Mouse (Mus musculus): Measurements from ENCODE around the gene Taz. TPM values are rescaled to one million over a fixed set of nuclear protein-coding genes. Genes with fewer than 3 reads are reported as not detected.

Taz gene
- total and polyA plus RNA-seq, 3 experiments, result 28.0 to 34.1 TPM; not detected in 1

DNA sequence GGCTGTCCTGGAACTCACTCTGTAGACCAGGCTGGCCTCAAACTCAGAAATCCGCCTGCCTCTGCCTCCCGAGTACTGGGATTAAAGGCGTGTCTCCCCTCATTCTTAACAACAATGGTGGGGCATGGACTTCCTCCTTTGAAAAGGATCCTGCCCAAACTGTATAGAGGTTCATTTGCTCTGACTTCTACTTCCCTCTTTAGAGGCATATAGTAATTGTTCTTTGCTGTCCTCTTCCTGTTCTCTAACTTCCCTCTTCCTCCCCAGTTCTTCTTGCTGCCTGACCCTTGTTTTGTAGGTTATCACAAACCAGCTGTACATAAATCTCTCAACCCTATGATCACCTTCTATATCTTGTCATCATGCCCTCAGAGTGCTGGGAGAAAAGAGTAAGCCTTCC, 18.0 kb downstream of the Taz start:
- H3K27ac ChIP-seq (ENCODE audit: control insufficient read depth, low read depth, low read length), result peak overlapping the region; percentile 38; the same call in 1 of the 2 replicates
- H3K4me1 ChIP-seq (ENCODE audit: control insufficient read depth in 1 of 2, insufficient read depth in 2 of 2, low read length in 2 of 2), result peaks cover 6% of the 10 kb centered on the region in 2 experiments; a peak in 3 of 4 replicates
- TF ChIP-seq CHD2 (IDR thresholded peaks at IDR 0.05; ENCODE audit: low read length) (no peak), ELF1 (IDR thresholded peaks at IDR 0.05; ENCODE audit: low read depth, low read length) (peak; percentile 59; the same call in 1 of the 2 replicates), USF2 (IDR thresholded peaks at IDR 0.05; ENCODE audit: borderline replicate concordance in 1 of 2, insufficient read depth in 1 of 2, low read depth in 1 of 2, low read length in 2 of 2) (no peak), ETS1 (IDR thresholded peaks at IDR 0.05; ENCODE audit: low read depth, low read length) (peak; percentile 46; the same call in 1 of the 2 replicates)
- no peaks in the 10 kb centered on the region for H3K27me3 ChIP-seq (ENCODE audit: control insufficient read depth in 1 of 2, insufficient read depth in 2 of 2, low read length in 2 of 2)
- DNase-seq (ENCODE audit: low read depth, low spot score), result peak; percentile 66
- H3K4me3 ChIP-seq (ENCODE audit: control insufficient read depth in 1 of 2, insufficient read depth in 1 of 2, low read depth in 2 of 2, low read length in 2 of 2), result no peak overlapping the region
- H3K9me3 ChIP-seq (replicated peaks; ENCODE audit: insufficient read depth, low read length), result no peaks in the 10 kb centered on the region
- peaks cover 10% of the 10 kb centered on the region for H3K79me2 ChIP-seq (ENCODE audit: control insufficient read depth, insufficient read depth, low read length, poor library complexity)
- H3K9ac ChIP-seq (ENCODE audit: control insufficient read depth, low read depth, low read length, poor library complexity, severe bottlenecking), result no peak overlapping the region
- peaks cover 0 to 11% of the 10 kb centered on the region in 2 experiments; a peak in 3 of 4 replicates for H3K36me3 ChIP-seq (ENCODE audit: control insufficient read depth in 1 of 2, insufficient read depth in 2 of 2, low read length in 2 of 2)

DNA sequence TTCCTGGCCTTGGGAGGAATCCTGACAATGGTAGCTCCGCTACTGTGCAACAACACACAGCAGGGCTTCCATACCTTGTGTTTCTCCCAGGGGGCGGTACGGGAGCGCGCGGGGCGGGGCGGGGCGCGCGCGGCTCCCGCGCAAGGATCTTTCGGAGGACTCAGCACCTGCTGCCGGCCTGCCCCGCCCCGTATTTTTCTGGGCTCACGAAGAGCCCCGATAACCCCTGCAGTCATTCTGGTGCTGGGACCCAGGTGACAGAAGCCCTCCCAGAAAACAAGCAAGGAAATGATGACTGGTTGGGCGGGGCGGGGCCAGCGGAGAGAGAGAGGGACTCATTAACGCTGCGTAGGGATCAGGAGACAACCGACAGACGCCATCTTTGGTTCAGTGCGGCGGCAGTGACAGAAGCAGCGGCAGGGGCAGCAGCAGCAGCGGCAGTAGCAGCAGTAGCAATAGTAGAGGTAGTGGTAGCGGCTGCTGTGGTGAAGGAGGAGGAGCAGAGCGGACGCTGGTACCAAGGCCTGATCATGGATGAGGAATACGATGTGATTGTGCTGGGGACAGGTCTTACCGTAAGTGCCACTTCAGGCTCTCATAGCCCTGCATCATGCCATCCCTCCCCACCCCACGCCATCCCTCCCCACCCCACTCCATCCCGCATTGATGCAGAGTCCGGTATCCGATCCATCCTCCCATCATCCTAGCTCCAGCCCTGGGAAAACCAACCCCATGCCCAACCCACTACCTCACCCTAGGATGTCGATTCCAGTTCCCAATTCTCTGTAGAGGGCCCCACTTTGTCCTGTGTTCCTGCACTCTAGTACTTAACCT, 23.4 kb downstream of the Taz start, which contains the start of gene Gdi1:
Gene Gdi1 (plus strand): TSS at position 132 of the 834 bp plus-strand sequence.
- peak; percentile 86 for DNase-seq (ENCODE audit: low read depth, low spot score)
- peaks cover 0 to 10% of the 10 kb centered on the region in 2 experiments; a peak in 2 of 4 replicates for H3K4me1 ChIP-seq (ENCODE audit: control insufficient read depth in 1 of 2, insufficient read depth in 2 of 2, low read length in 2 of 2)
- peaks cover 6% of the 10 kb centered on the region; the same call in 1 of the 2 replicates for H3K79me2 ChIP-seq (ENCODE audit: control insufficient read depth, insufficient read depth, low read length, poor library complexity)
- no peaks in the 10 kb centered on the region for H3K27me3 ChIP-seq (ENCODE audit: control insufficient read depth in 1 of 2, insufficient read depth in 2 of 2, low read length in 2 of 2)
- H3K27ac ChIP-seq (ENCODE audit: control insufficient read depth, low read depth, low read length), result peak within 1 kb of the TSS; percentile 85
- H3K4me3 ChIP-seq (ENCODE audit: control insufficient read depth in 1 of 2, insufficient read depth in 1 of 2, low read depth in 2 of 2, low read length in 2 of 2), result peak within 1 kb of the TSS; percentile 67 to 70
- H3K9me3 ChIP-seq (replicated peaks; ENCODE audit: insufficient read depth, low read length), result no peaks in the 10 kb centered on the region
- H3K9ac ChIP-seq (ENCODE audit: control insufficient read depth, low read depth, low read length, poor library complexity, severe bottlenecking), result peak within 1 kb of the TSS; percentile 87
- H3K36me3 ChIP-seq (ENCODE audit: control insufficient read depth in 1 of 2, insufficient read depth in 2 of 2, low read length in 2 of 2), result no peaks in the 10 kb centered on the region; a peak in 3 of 4 replicates
- TF ChIP-seq ZKSCAN1 (IDR thresholded peaks at IDR 0.05; ENCODE audit: low read depth, low read length), result no peak
- 0 out of 2 replicates have a peak, but pooled peaks have one; percentile 14 for TF ChIP-seq SMC3 (IDR thresholded peaks at IDR 0.05; ENCODE audit: low read depth, low read length)
- TF ChIP-seq POLR2AphosphoS5 (IDR thresholded peaks at IDR 0.05; ENCODE audit: borderline replicate concordance, low read depth, low read length), result no peak
- TF ChIP-seq MXI1 (IDR thresholded peaks at IDR 0.05; ENCODE audit: low read depth, low read length), result peak; percentile 77
- TF ChIP-seq POLR2A (IDR thresholded peaks at IDR 0.05; ENCODE audit: control insufficient read depth in 1 of 2, insufficient read depth in 1 of 2, low read depth in 1 of 2, low read length in 2 of 2, poor library complexity in 1 of 2), result peak; percentile 66 to 80
- no peak for TF ChIP-seq EP300 (IDR thresholded peaks at IDR 0.05; ENCODE audit: low read depth in 1 of 2, low read length in 2 of 2)
- TF ChIP-seq MEF2A (IDR thresholded peaks at IDR 0.05; ENCODE audit: extremely low read depth, insufficient replicate concordance, low read depth, low read length, poor library complexity, severe bottlenecking), result no peak
- TF ChIP-seq GATA1 (IDR thresholded peaks at IDR 0.05; ENCODE audit: low read depth, low read length), result no peak
- TF ChIP-seq CHD2 (IDR thresholded peaks at IDR 0.05; ENCODE audit: low read length), result no peak
- peak; percentile 82; the same call in 1 of the 2 replicates for TF ChIP-seq POLR2AphosphoS2 (IDR thresholded peaks at IDR 0.05; ENCODE audit: low read length)
- TF ChIP-seq RAD21 (IDR thresholded peaks at IDR 0.05; ENCODE audit: low read depth, low read length), result no peak
- TF ChIP-seq USF1 (IDR thresholded peaks at IDR 0.05; ENCODE audit: low read depth, low read length), result no peak
- peak; percentile 72 for TF ChIP-seq KAT2A (conservative IDR thresholded peaks at IDR 0.05; ENCODE audit: low read depth, low read length)
- TF ChIP-seq NRF1 (IDR thresholded peaks at IDR 0.05; ENCODE audit: insufficient read depth, low read depth, low read length, poor library complexity, severe bottlenecking), result no peak
- TF ChIP-seq CHD1 (IDR thresholded peaks at IDR 0.05; ENCODE audit: low read depth, low read length), result no peak
- TF ChIP-seq JUND (IDR thresholded peaks at IDR 0.05; ENCODE audit: low read depth, low read length), result no peak
- peak; percentile 79 for TF ChIP-seq NELFE (IDR thresholded peaks at IDR 0.05; ENCODE audit: low read depth, low read length)
- no peak for TF ChIP-seq TAL1 (IDR thresholded peaks at IDR 0.05; ENCODE audit: low read length)
- TF ChIP-seq MYB (IDR thresholded peaks at IDR 0.05; ENCODE audit: low read depth, low read length), result no peak
- no peak for TF ChIP-seq E2F4 (IDR thresholded peaks at IDR 0.05; ENCODE audit: borderline replicate concordance, low read depth, low read length)
- no peak for TF ChIP-seq USF2 (IDR thresholded peaks at IDR 0.05; ENCODE audit: borderline replicate concordance in 1 of 2, insufficient read depth in 1 of 2, low read depth in 1 of 2, low read length in 2 of 2)
- no peak for TF ChIP-seq MAX (IDR thresholded peaks at IDR 0.05; ENCODE audit: low read length)
- TF ChIP-seq SIN3A (IDR thresholded peaks at IDR 0.05; ENCODE audit: low read length), result peak; percentile 80
- TF ChIP-seq GABPA (IDR thresholded peaks at IDR 0.05; ENCODE audit: low read depth, low read length), result no peak
- no peak for TF ChIP-seq MYC (IDR thresholded peaks at IDR 0.05; ENCODE audit: low read depth, low read length)
- TF ChIP-seq ETS1 (IDR thresholded peaks at IDR 0.05; ENCODE audit: low read depth, low read length), result no peak; the same call in 1 of the 2 replicates
- TF ChIP-seq ELF1 (IDR thresholded peaks at IDR 0.05; ENCODE audit: low read depth, low read length), result no peak
- no peak for TF ChIP-seq UBTF (IDR thresholded peaks at IDR 0.05; ENCODE audit: borderline replicate concordance, insufficient read depth, low read depth, low read length)
